Mouse (Mus musculus) G1E (cell line): ENCODE data around the gene Leo1.

Experiments
- CTCF ChIP-seq: IDR thresholded peaks from 2 replicates; pipeline ENCODE4 v1.5.1; 2012; ENCODE audit warnings: low read depth, low read length, inconsistent platforms, mixed read lengths
- TAL1 ChIP-seq: conservative IDR thresholded peaks from 2 replicates; pipeline ENCODE4 v1.6.1; 2012; ENCODE audit warnings: low read depth, low read length, inconsistent platforms, mixed read lengths

GRCm38 (mm10) chr9:75432694-75433093, 8.6 kb upstream of the Leo1 start:
- no peak for TF ChIP-seq CTCF
- TF ChIP-seq TAL1 = no peak
